Mouse (Mus musculus) ES-E14 (cell line): ENCODE results near the gene Grip2. TPM values are rescaled to one million over a fixed set of nuclear protein-coding genes. Genes with fewer than 3 reads are reported as not detected.

ENCODE experiments used
- DNase-seq: peaks from one replicate; pipeline ENCODE4 v3.0.0-alpha.2; 2013; ENCODE audit warnings: low read depth, low spot score
- H3K27ac ChIP-seq: 2 replicates; pipeline ENCODE4 v1.5.1; 2012; ENCODE audit warnings: low read depth, mild to moderate bottlenecking, low read length, moderate library complexity, mixed read lengths; ENCODE audit not compliant: poor library complexity, insufficient read depth, severe bottlenecking
- H3K36me3 ChIP-seq: 2 replicates; pipeline ENCODE4 v1.6.1; 2012; ENCODE audit warnings: mild to moderate bottlenecking, low read length, moderate library complexity, mixed read lengths; ENCODE audit not compliant: control insufficient read depth, poor library complexity, insufficient read depth, severe bottlenecking
- H3K4me1 ChIP-seq, 2 experiments: fragments of 150-350 bp in 1 of 2; sonication (generic) in 1 of 2; 2 replicates each; pipeline ENCODE4 v1.6.1; 2012; ENCODE audit warnings: low read length in 2 of 2, mild to moderate bottlenecking in 1 of 2, mixed read lengths in 1 of 2; ENCODE audit not compliant: control insufficient read depth in 2 of 2, insufficient read depth in 2 of 2, poor library complexity in 1 of 2
- H3K4me3 ChIP-seq, 2 experiments: fragments of 150-350 bp in 1 of 2; sonication (generic) in 1 of 2; 2 replicates each; pipeline ENCODE4 v1.5.1; 2012; ENCODE audit warnings: low read length in 2 of 2, low read depth in 1 of 2, mild to moderate bottlenecking in 1 of 2, mixed read lengths in 1 of 2; ENCODE audit not compliant: insufficient read depth in 1 of 2, poor library complexity in 1 of 2, severe bottlenecking in 1 of 2
- H3K9ac ChIP-seq: 2 replicates; pipeline ENCODE4 v1.6.1; 2012; ENCODE audit warnings: low read depth, mild to moderate bottlenecking, low read length, mixed read lengths; ENCODE audit not compliant: poor library complexity, insufficient read depth, severe bottlenecking
- H3K9me3 ChIP-seq: fragments of 150-350 bp; sonication (generic); 2 replicates; pipeline ENCODE4 v1.6.1; 2012; ENCODE audit warnings: low read depth, mild to moderate bottlenecking, low read length; ENCODE audit not compliant: control insufficient read depth, insufficient read depth
- CHD2 ChIP-seq: IDR thresholded peaks from 2 replicates; pipeline ENCODE4 v1.6.1; 2014; ENCODE audit warnings: mild to moderate bottlenecking, low read depth, low read length, inconsistent platforms
- HCFC1 ChIP-seq: IDR thresholded peaks from 2 replicates; pipeline ENCODE4 v1.6.1; 2012; ENCODE audit warnings: low read length, inconsistent platforms, borderline replicate concordance; ENCODE audit not compliant: insufficient read depth
- MAFK ChIP-seq: IDR thresholded peaks from 2 replicates; pipeline ENCODE4 v1.6.1; 2014; ENCODE audit warnings: mild to moderate bottlenecking, low read depth, low read length, inconsistent platforms; ENCODE audit not compliant: insufficient read depth
- ZC3H11A ChIP-seq: IDR thresholded peaks from 2 replicates; pipeline ENCODE4 v1.6.1; 2012; ENCODE audit warnings: low read depth, mild to moderate bottlenecking, inconsistent platforms, low read length, borderline replicate concordance
- ZNF384 ChIP-seq: IDR thresholded peaks from 2 replicates; pipeline ENCODE4 v1.6.1; 2012; ENCODE audit warnings: low read depth, low read length, inconsistent platforms
- in situ Hi-C, 2 experiments: fragments of 600-800 bp; cut with MboI; formaldehyde crosslinking; loops; one replicate each; pipeline ENCODE4 v1.15.1; 2025; ENCODE audit warnings: low sequenced_read_pairs in 2 of 2, inconsistent platforms in 1 of 2; ENCODE audit not compliant: unreplicated experiment in 2 of 2
- total RNA-seq: library from RNA; depleted of rRNA; stranded (reverse); fragments of 300-350 nt; gene quantifications from 2 replicates; pipeline ENCODE4 v1.2.3, GENCODE M21; 2012; rRNA removed

Gene Grip2
- 0.58 and 1.1 TPM in 2 replicates for total RNA-seq

GRCm38 (mm10) chr6:91827016-91827570 is at the start of gene Grip2:
Grip2 (minus strand) TSS chr6:91827250.
- Histone ChIP-seq H3K27ac (no peak within 1 kb of the TSS), H3K4me1 (no peaks in the 10 kb centered on the region; a peak in 1 of 4 replicates), H3K36me3 (no peaks in the 10 kb centered on the region), H3K9ac (no peak within 1 kb of the TSS), H3K4me3 (no peak within 1 kb of the TSS), H3K9me3 (no peaks in the 10 kb centered on the region)
- TF ChIP-seq CHD2 (no peak), ZC3H11A (no peak), MAFK (no peak), ZNF384 (no peak), HCFC1 (no peak)
- in situ Hi-C loops = no loop called here
- DNase-seq = no peak

DNA sequence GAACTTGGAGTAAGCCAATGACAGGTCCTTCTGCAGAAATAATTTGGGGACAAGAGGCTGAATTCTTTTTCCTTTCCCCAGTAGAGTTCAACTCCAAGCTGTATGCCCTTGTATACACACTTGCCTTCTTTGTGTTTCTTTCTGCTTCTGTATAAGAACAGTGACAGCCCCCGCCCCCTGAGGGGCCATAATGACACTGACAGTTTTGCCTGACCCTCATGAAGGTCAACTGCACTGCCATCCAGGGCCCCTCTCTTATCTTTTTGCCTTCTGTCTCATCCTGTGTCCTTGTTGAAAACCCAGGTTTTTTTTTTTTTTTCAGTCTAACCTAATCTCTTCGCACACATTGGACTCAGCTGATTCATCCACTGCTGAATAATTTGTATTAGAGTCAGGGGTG is 45.7 kb upstream of the Grip2 start:
- no peak overlapping the region for H3K4me3 ChIP-seq
- H3K4me1 ChIP-seq = 0 out of 4 replicates have a peak, but pooled peaks cover 0 to 2% of the 10 kb centered on the region in 2 experiments
- in situ Hi-C loops = no loop called here
- no peak for DNase-seq
- no peak for TF ChIP-seq HCFC1
- no peak for TF ChIP-seq ZC3H11A
- no peak for TF ChIP-seq MAFK
- H3K9me3 ChIP-seq = no peaks in the 10 kb centered on the region
- H3K27ac ChIP-seq = no peak overlapping the region
- no peaks in the 10 kb centered on the region for H3K36me3 ChIP-seq
- no peak overlapping the region for H3K9ac ChIP-seq

GRCm38 (mm10) chr6:91868091-91868490 is 41.0 kb upstream of the Grip2 start:
- no peak overlapping the region for H3K27ac ChIP-seq
- no peak for DNase-seq
- no peak overlapping the region for H3K9ac ChIP-seq
- H3K4me3 ChIP-seq = no peak overlapping the region
- TF ChIP-seq MAFK (no peak), ZC3H11A (no peak), CHD2 (no peak), HCFC1 (no peak), ZNF384 (no peak)
- in situ Hi-C loops = no loop called here
- 0 out of 4 replicates have a peak, but pooled peaks cover 0 to 2% of the 10 kb centered on the region in 2 experiments for H3K4me1 ChIP-seq
- H3K36me3 ChIP-seq = no peaks in the 10 kb centered on the region
- no peaks in the 10 kb centered on the region for H3K9me3 ChIP-seq

GRCm38 (mm10) chr6:91865601-91866000 is 38.6 kb upstream of the Grip2 start:
- no peak for DNase-seq
- TF ChIP-seq HCFC1 (no peak), CHD2 (no peak), ZNF384 (no peak), ZC3H11A (no peak), MAFK (no peak)
- no peak overlapping the region for H3K27ac ChIP-seq
- H3K9me3 ChIP-seq = no peaks in the 10 kb centered on the region
- H3K4me1 ChIP-seq = no peaks in the 10 kb centered on the region
- H3K36me3 ChIP-seq = no peaks in the 10 kb centered on the region
- H3K9ac ChIP-seq = no peak overlapping the region
- in situ Hi-C loops = no loop called here
- H3K4me3 ChIP-seq = no peak overlapping the region

DNA sequence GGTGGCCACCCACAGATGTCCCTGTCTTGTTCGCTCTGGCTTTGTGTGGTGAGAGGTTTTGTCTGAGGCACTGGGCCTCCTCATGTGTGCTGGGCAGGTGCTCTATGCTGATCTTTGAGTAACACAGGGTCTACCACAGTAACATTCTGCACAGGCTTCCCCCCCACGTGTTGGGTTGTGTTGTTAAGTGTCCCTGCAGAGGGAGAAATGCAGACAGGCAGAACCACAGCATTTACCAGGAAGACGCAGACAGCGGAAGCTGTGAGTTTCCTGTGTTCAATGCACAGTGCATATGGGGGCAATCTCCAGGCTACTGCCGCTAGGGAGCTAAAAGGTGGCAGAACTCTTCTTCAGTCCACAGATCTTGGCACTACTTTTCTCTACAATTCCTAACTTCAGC is 37.5 kb upstream of the Grip2 start:
- H3K4me3 ChIP-seq = no peak overlapping the region
- H3K9me3 ChIP-seq = no peaks in the 10 kb centered on the region
- H3K36me3 ChIP-seq = no peaks in the 10 kb centered on the region
- no peaks in the 10 kb centered on the region for H3K4me1 ChIP-seq
- H3K27ac ChIP-seq = no peak overlapping the region
- TF ChIP-seq HCFC1 = no peak
- TF ChIP-seq MAFK = no peak
- no peak for TF ChIP-seq ZNF384
- no peak for TF ChIP-seq CHD2
- no peak for TF ChIP-seq ZC3H11A
- in situ Hi-C loops = no loop called here
- H3K9ac ChIP-seq = no peak overlapping the region
- DNase-seq = no peak
